Mouse (Mus musculus): Measurements from ENCODE around the gene Il6st. TPM values are rescaled to one million over a fixed set of nuclear protein-coding genes. Genes with fewer than 3 reads are reported as not detected.

Il6st gene
- polyA plus RNA-seq, 1 experiment, result 38.1 TPM

DNA sequence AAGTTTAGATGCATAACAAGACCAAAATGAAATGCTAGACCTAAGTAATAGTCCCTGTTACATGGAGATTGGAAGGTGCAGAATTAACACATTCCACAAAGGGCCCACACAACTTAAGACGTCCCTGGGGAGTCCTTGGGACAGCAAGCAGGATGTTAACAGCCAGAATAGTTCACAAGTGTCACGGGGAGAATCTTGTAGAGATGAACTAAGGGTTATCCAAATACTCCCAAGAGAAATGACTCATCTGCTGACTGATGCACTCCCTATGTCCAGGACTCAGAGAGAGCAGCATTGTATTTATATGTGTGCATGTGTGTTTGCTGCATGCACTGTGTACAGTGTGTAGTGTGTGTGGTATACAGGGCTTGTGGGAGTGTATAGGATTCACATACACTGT lies 92.6 kb downstream of the Il6st start:
- Histone ChIP-seq H3K4me1 (replicated peaks; ENCODE audit: control insufficient read depth, insufficient read depth, low read length) (no peaks in the 10 kb centered on the region), H3K36me3 (ENCODE audit: control insufficient read depth, insufficient read depth, low read length) (no peaks in the 10 kb centered on the region), H3K27me3 (ENCODE audit: control insufficient read depth, insufficient read depth, low read length) (no peaks in the 10 kb centered on the region), H3K4me3 (ENCODE audit: control insufficient read depth, insufficient read depth, low read length) (no peak overlapping the region), H3K27ac (ENCODE audit: control insufficient read depth, insufficient read depth, low read length) (no peak overlapping the region)
- no peak for DNase-seq
- WGBS, result 87% methylated on average over 2 of the region's 2 CpGs
- TF ChIP-seq CTCF (IDR thresholded peaks at IDR 0.05; ENCODE audit: borderline replicate concordance, control insufficient read depth, extremely low read depth, insufficient read depth, low read length, poor library complexity) (no peak), POLR2A (IDR thresholded peaks at IDR 0.05; ENCODE audit: control insufficient read depth, extremely low read depth, insufficient read depth, low read length, poor library complexity) (no peak)

Other genes with a start within 250 kb of the Il6st start
- 2.5 and 2.6 TPM in 2 replicates for gene Ankrd55, start 175.6 kb upstream of the Il6st start, polyA plus RNA-seq (2012; rRNA removed)
- gene Il31ra, start 130.3 kb downstream of the Il6st start, polyA plus RNA-seq (2012; rRNA removed), result 0.22 and 0.23 TPM in 2 replicates
- gene Ddx4, start 188.4 kb downstream of the Il6st start, polyA plus RNA-seq (2012; rRNA removed), result 0.08 TPM in 1 of 2 replicates, not detected in the other
- 71.2 and 73.3 TPM in 2 replicates for gene Slc38a9, start 196.7 kb downstream of the Il6st start, polyA plus RNA-seq (2012; rRNA removed)